Mouse (Mus musculus) intestine, embryonic 15.5 days (tissue): ENCODE measurements around the gene Tmc7. TPM values are rescaled to one million over a fixed set of nuclear protein-coding genes. Genes with fewer than 3 reads are reported as not detected.

Source experiments
- ATAC-seq: fragments of 200-750 bp; cut with Nextera tagmentation; 2 replicates; pipeline ENCODE4 v1.8.0; 2017; ENCODE audit warnings: moderate TSS enrichment, moderate library complexity
- H3K27ac ChIP-seq: fragments of 300-500 bp; sonication (generic); 2 replicates; pipeline ENCODE4 v1.5.1; 2015; ENCODE audit warnings: mild to moderate bottlenecking, inconsistent platforms
- H3K27me3 ChIP-seq: fragments of 300-500 bp; sonication (generic); replicated peaks from 2 replicates; pipeline ENCODE4 v1.6.1; 2015; ENCODE audit warnings: inconsistent platforms
- H3K36me3 ChIP-seq: fragments of 300-500 bp; sonication (generic); 2 replicates; pipeline ENCODE4 v1.6.1; 2015; ENCODE audit warnings: inconsistent platforms
- H3K4me1 ChIP-seq: fragments of 300-500 bp; sonication (generic); replicated peaks from 2 replicates; pipeline ENCODE4 v1.6.1; 2015; ENCODE audit warnings: inconsistent platforms
- H3K4me2 ChIP-seq: fragments of 300-500 bp; sonication (generic); replicated peaks from 2 replicates; pipeline ENCODE4 v1.6.1; 2015; ENCODE audit warnings: mild to moderate bottlenecking, inconsistent platforms
- H3K4me3 ChIP-seq: fragments of 300-500 bp; sonication (generic); replicated peaks from 2 replicates; pipeline ENCODE4 v1.5.1; 2015; ENCODE audit warnings: inconsistent platforms
- H3K9ac ChIP-seq: fragments of 300-500 bp; sonication (generic); 2 replicates; pipeline ENCODE4 v1.6.1; 2015; ENCODE audit warnings: inconsistent platforms
- H3K9me3 ChIP-seq: fragments of 300-500 bp; sonication (generic); 2 replicates; pipeline ENCODE4 v1.6.1; 2016; ENCODE audit warnings: inconsistent platforms
- WGBS: fragments of 180-500 bp; shearing (Covaris S2); methylation state at CpG from one replicate; pipeline ENCODE4 v1.1.7; 2015; 5-methylcytosine and 5-hydroxymethylcytosine counted together
- polyA plus RNA-seq: library from polyadenylated mRNA; unstranded; fragments of >200 nt; fragmentation: Nextera tagmentation; extraction: Ambion mirVana; gene quantifications from 2 replicates; pipeline ENCODE4 v1.2.1, GENCODE M21; 2015

Tmc7 gene
- 2.0 and 2.4 TPM in 2 replicates for polyA plus RNA-seq

DNA sequence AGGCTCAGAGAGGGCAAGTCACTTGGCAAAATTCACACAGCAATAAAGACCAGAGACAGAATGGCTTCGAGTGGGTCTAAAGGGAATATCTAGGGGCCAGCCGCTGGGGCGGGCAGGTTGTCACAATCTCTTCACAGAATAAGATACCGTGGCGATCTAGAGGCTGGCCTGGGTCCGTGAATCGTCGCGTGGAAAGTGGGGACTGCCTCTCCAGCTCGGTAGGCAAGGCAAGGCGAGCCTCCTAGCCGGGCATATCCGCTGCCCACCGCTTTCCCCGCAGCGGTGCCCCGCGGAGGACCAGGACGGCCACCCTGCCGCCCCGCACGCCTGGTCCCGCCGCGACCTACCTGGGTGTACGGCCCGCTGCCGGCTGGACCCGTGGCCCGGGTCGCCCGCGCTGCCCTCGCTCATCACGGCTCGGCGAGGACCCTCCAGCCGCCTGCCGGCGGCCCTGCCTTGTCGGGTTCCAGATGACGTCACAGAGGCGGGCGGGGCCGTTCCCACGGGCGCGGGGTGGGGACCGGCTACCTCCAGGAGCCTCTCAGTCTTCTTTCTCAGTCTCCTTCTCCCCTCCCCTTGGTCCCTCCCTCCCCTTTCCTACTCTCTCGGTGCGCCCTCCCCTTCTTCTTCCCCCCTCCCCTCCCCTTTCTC lies at the start of gene Tmc7:
Gene Tmc7, minus strand, starts transcription at position 480 of the 651 bp plus-strand sequence.
- Histone ChIP-seq H3K4me2 (peak within 1 kb of the TSS; percentile 95), H3K9me3 (no peaks in the 10 kb centered on the region), H3K27ac (no peak within 1 kb of the TSS; the same call in 1 of the 2 replicates), H3K9ac (peak within 1 kb of the TSS; percentile 71), H3K27me3 (no peaks in the 10 kb centered on the region), H3K4me3 (peak within 1 kb of the TSS; percentile 61), H3K4me1 (peaks cover 11% of the 10 kb centered on the region), H3K36me3 (no peaks in the 10 kb centered on the region)
- WGBS = 1% methylated on average over 51 of the region's 51 CpGs
- peak; percentile 90 for ATAC-seq

- 80% methylated on average over 7 of the region's 7 CpGs for WGBS
- Histone ChIP-seq H3K9me3 (no peaks in the 10 kb centered on the region), H3K9ac (no peak overlapping the region), H3K4me1 (no peaks in the 10 kb centered on the region), H3K27ac (no peak overlapping the region), H3K4me3 (no peak overlapping the region), H3K27me3 (no peaks in the 10 kb centered on the region), H3K4me2 (no peak overlapping the region), H3K36me3 (no peaks in the 10 kb centered on the region)
- no peak for ATAC-seq
Measured at GRCm38 (mm10) chr7:118633951-118634350, 49.4 kb upstream of the Tmc7 start.

- WGBS = 81% methylated on average over 9 of the region's 9 CpGs
- no peak overlapping the region for H3K27ac ChIP-seq
- H3K4me2 ChIP-seq = no peak overlapping the region
- ATAC-seq = no peak
- H3K27me3 ChIP-seq = no peaks in the 10 kb centered on the region
- H3K9me3 ChIP-seq = no peaks in the 10 kb centered on the region
- H3K9ac ChIP-seq = no peak overlapping the region
- no peaks in the 10 kb centered on the region for H3K36me3 ChIP-seq
- H3K4me1 ChIP-seq = no peaks in the 10 kb centered on the region
- no peak overlapping the region for H3K4me3 ChIP-seq
Measured at GRCm38 (mm10) chr7:118633094-118633493, 48.6 kb upstream of the Tmc7 start.

DNA sequence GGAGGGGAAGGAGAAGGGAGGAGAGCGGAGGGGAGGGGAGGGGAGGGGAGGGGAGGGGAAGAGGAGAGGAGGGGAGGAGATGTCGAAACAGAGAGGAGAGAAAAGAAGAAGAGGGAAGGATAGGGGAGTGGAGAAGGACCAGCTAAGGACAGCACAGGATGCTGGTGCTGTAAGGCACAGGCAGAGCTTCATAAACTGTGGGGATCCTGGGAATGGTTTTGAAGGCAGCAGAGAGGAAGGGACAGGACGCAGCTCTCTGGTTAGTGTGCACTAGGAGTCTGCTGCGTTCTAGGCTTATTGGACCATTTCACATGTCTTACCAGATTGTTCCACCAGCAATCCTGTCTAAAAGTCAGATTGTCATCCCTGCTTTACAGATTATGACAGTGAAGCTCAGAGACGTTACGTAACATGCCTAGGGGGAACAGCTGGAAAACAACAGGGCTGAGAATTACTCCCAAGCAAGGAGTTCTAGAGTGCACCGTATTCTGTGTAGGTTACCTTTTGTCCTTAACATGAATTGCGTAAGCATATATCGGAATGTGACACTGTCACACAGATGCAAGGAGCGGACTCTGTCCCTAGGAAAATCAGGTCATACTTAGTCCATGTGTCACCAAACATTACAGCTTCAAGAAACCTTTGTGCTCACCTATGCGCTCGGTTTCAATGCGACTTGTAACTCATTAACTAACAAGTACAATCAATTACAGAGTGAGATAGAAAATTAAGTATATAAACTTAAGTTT lies 43.2 kb upstream of the Tmc7 start:
- no peaks in the 10 kb centered on the region for H3K27me3 ChIP-seq
- H3K4me3 ChIP-seq = no peak overlapping the region
- no peaks in the 10 kb centered on the region for H3K36me3 ChIP-seq
- H3K4me1 ChIP-seq = no peaks in the 10 kb centered on the region
- ATAC-seq = peak; percentile 94
- H3K9ac ChIP-seq = no peak overlapping the region
- 0 out of 2 replicates have a peak overlapping the region, but pooled peaks have one; percentile 17 for H3K27ac ChIP-seq
- 59% methylated on average over 13 of the region's 13 CpGs for WGBS
- no peak overlapping the region for H3K4me2 ChIP-seq
- no peaks in the 10 kb centered on the region for H3K9me3 ChIP-seq

DNA sequence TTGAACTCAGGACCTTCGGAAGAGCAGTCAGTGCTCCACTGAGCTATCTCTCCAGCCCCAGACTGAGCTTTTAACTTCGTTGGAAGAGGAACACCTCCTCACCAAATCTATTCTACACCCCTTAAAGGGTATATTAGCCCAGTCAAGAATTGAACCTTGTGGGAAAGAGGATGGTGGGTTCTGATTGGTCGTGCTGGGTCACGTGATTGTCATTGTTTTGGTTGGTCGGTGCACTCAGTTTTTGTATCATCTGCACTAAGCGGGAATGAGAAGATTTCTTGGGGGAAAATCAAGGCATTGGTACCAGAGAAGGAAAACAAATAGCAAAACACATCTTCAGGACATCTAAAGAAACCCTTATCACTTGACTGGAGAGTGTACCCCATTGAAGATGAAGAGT lies 36.6 kb upstream of the Tmc7 start:
- Histone ChIP-seq H3K9ac (no peak overlapping the region), H3K4me2 (no peak overlapping the region), H3K4me3 (no peak overlapping the region), H3K4me1 (0 out of 2 replicates have a peak, but pooled peaks cover 3% of the 10 kb centered on the region), H3K36me3 (no peaks in the 10 kb centered on the region), H3K9me3 (no peaks in the 10 kb centered on the region), H3K27me3 (no peaks in the 10 kb centered on the region), H3K27ac (no peak overlapping the region)
- ATAC-seq = no peak
- WGBS = 80% methylated on average over 6 of the region's 6 CpGs

- WGBS = 79% methylated on average over 7 of the region's 7 CpGs
- Histone ChIP-seq H3K4me1 (0 out of 2 replicates have a peak, but pooled peaks cover 3% of the 10 kb centered on the region), H3K36me3 (no peaks in the 10 kb centered on the region), H3K4me2 (no peak overlapping the region), H3K27ac (peak overlapping the region; percentile 51; the same call in 1 of the 2 replicates), H3K4me3 (no peak overlapping the region), H3K9me3 (no peaks in the 10 kb centered on the region), H3K27me3 (no peaks in the 10 kb centered on the region), H3K9ac (no peak overlapping the region)
- ATAC-seq = peak; percentile 74
Measured at GRCm38 (mm10) chr7:118620243-118620906, 35.8 kb upstream of the Tmc7 start.

- Histone ChIP-seq H3K4me3 (no peak overlapping the region), H3K27me3 (no peaks in the 10 kb centered on the region), H3K4me1 (0 out of 2 replicates have a peak, but pooled peaks cover 3% of the 10 kb centered on the region), H3K9ac (no peak overlapping the region), H3K4me2 (no peak overlapping the region), H3K9me3 (no peaks in the 10 kb centered on the region), H3K27ac (no peak overlapping the region), H3K36me3 (no peaks in the 10 kb centered on the region)
- 82% methylated on average over 5 of the region's 5 CpGs for WGBS
- no peak for ATAC-seq
Measured at GRCm38 (mm10) chr7:118618104-118618503, 33.6 kb upstream of the Tmc7 start.

- peaks cover 4% of the 10 kb centered on the region for H3K4me1 ChIP-seq
- H3K9me3 ChIP-seq = no peaks in the 10 kb centered on the region
- no peak for ATAC-seq
- 72% methylated on average over 13 of the region's 13 CpGs for WGBS
- H3K4me3 ChIP-seq = no peak overlapping the region
- H3K4me2 ChIP-seq = no peak overlapping the region
- no peaks in the 10 kb centered on the region for H3K27me3 ChIP-seq
- no peaks in the 10 kb centered on the region for H3K36me3 ChIP-seq
- H3K9ac ChIP-seq = no peak overlapping the region
- H3K27ac ChIP-seq = no peak overlapping the region
Measured at GRCm38 (mm10) chr7:118614076-118614475, 29.5 kb upstream of the Tmc7 start.

DNA sequence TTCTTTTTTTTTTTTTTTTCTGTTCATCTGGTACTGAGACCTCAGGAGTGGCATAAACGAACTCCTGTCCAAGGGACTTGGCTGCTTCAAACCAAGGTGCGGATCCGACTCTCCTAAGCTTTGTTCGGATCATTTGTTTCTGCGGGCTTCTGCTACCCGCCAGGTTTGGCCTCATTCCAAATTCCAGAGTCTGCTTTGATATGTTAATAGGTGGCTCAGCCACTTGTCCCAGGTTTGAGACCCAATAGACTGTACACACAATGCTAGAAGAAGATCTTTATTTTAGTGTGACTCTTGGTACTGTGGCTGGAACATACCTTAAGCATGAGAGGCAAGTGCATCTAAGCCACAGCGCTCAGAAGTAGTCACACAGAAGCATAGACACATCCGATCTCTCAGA lies 27.4 kb upstream of the Tmc7 start:
- Histone ChIP-seq H3K27me3 (no peaks in the 10 kb centered on the region), H3K27ac (no peak overlapping the region), H3K4me3 (no peak overlapping the region)

GRCm38 (mm10) chr7:118611185-118611749 lies 26.7 kb upstream of the Tmc7 start:
- no peaks in the 10 kb centered on the region for H3K9me3 ChIP-seq
- 71% methylated on average over 4 of the region's 4 CpGs for WGBS
- H3K36me3 ChIP-seq = no peaks in the 10 kb centered on the region
- no peak overlapping the region for H3K4me2 ChIP-seq
- peaks cover 4% of the 10 kb centered on the region for H3K4me1 ChIP-seq
- no peaks in the 10 kb centered on the region for H3K27me3 ChIP-seq
- peak; percentile 62; the same call in 1 of the 2 replicates for ATAC-seq
- H3K27ac ChIP-seq = no peak overlapping the region
- H3K9ac ChIP-seq = no peak overlapping the region
- no peak overlapping the region for H3K4me3 ChIP-seq

More for the DNA sequence above, 27.4 kb upstream of the Tmc7 start:
- H3K4me2 ChIP-seq = no peak overlapping the region
- H3K9me3 ChIP-seq = no peaks in the 10 kb centered on the region
- 0 out of 2 replicates have a peak, but pooled peaks have one; percentile 55 for ATAC-seq
- peaks cover 4% of the 10 kb centered on the region for H3K4me1 ChIP-seq
- H3K9ac ChIP-seq = no peak overlapping the region
- H3K36me3 ChIP-seq = no peaks in the 10 kb centered on the region
- 69% methylated on average over 8 of the region's 8 CpGs for WGBS

- Histone ChIP-seq H3K36me3 (no peaks in the 10 kb centered on the region), H3K27ac (no peak overlapping the region), H3K4me3 (no peak overlapping the region), H3K4me2 (no peak overlapping the region), H3K27me3 (no peaks in the 10 kb centered on the region), H3K9ac (no peak overlapping the region), H3K9me3 (no peaks in the 10 kb centered on the region), H3K4me1 (peaks cover 4% of the 10 kb centered on the region)
- 85% methylated on average over 13 of the region's 13 CpGs for WGBS
- no peak for ATAC-seq
Measured at GRCm38 (mm10) chr7:118610721-118611120, 26.2 kb upstream of the Tmc7 start.

DNA sequence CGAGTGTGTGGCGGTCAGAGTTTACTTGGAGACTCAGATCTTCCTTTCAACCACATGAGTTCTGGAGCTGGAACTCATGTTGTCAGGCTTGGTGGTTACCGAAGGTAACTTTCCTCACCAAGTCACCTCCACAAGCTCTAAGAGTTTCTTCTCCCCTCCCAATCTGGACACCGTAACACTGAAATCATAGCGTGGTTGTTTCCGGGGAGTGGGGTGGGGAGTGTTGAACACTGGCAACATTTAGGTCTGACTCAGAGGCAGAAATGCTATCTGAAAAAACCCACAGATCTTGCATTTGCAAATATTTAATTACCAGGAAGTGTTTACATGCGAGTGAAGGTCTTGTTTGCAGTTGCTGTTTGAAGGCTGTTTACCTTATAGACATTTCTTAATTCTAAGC lies 25.3 kb upstream of the Tmc7 start:
- 82% methylated on average over 7 of the region's 7 CpGs for WGBS
- ATAC-seq = no peak
- no peak overlapping the region for H3K4me3 ChIP-seq
- H3K4me2 ChIP-seq = no peak overlapping the region
- H3K9ac ChIP-seq = no peak overlapping the region
- peaks cover 4% of the 10 kb centered on the region for H3K4me1 ChIP-seq
- H3K27ac ChIP-seq = no peak overlapping the region
- H3K36me3 ChIP-seq = no peaks in the 10 kb centered on the region
- H3K27me3 ChIP-seq = no peaks in the 10 kb centered on the region
- no peaks in the 10 kb centered on the region for H3K9me3 ChIP-seq
